Mouse (Mus musculus) brain, embryonic 14.5 days (tissue): ENCODE results near the gene Nsun2.

Experiments used
- CTCF ChIP-seq: fragments of 200-500 bp; IDR thresholded peaks from 2 replicates; pipeline ENCODE4 v1.5.1; 2012; ENCODE audit warnings: inconsistent platforms, mild to moderate bottlenecking, moderate library complexity, borderline replicate concordance; ENCODE audit not compliant: insufficient read depth, insufficient read length; ENCODE audit errors: extremely low read depth
- POLR2A ChIP-seq: fragments of 200-500 bp; IDR thresholded peaks from 2 replicates; pipeline ENCODE4 v1.6.1; 2012; ENCODE audit warnings: mild to moderate bottlenecking, inconsistent platforms, borderline replicate concordance; ENCODE audit not compliant: poor library complexity, insufficient read depth, insufficient read length, severe bottlenecking; ENCODE audit errors: extremely low read depth

DNA sequence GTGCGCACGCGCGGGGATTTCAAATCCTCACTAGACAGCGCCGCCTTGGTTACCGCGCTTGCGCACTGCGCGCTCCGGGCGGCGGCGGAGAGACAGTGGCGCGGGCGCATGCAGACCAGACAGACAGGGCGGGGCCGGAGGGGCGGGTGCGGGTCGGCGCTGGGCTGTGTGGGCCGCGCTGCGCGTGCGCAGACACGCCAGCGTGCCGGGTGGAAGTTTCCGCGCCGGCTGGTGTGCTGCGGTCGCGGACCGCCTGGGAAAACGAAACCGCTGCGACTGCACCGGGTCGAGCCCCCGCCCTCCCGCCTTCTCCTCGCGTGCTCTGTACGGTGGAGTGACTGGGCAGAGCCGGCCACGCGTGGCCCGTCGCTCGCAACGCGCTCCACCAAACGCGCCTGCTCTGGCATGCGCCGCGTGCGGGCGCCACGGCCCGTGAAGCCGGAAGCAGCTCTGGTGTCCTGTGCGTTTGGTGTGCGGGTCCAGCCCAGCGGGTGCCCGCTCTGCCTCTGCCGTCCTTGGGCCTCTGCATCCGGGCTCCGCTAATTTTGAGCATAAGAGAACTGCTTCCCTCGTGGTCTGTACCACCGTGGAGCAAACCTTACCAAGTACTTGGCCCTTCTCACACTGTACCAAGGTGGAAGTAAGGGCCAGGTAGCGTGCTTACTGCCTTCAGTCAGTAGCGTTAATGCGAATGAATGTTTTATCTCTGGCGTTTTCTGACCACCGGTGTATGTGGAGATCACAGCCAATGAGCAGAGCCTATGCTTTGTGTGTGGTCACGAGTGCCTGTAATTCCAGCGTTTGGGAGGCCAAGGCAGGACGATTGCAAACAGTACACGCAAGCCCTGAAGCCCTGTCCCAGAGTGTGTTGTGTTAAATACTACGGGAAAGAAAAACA is 1.4 kb downstream of the Nsun2 start:
- TF ChIP-seq CTCF (no peak), POLR2A (peak; percentile 93)
